Mouse (Mus musculus): ENCODE measurements around the gene Fam120c. TPM values are rescaled to one million over a fixed set of nuclear protein-coding genes. Genes with fewer than 3 reads are reported as not detected.

Fam120c gene
- polyA plus RNA-seq, 1 experiment = 6.8 TPM

- no peak for DNase-seq (ENCODE audit: low read depth)
These were observed 176.7 kb downstream of the Fam120c start, which contains the start of gene Phf8 for GRCm38 (mm10) chrX:151520458-151521322. Phf8 (plus strand) TSS chrX:151520672.

Other genes with a start within 250 kb of the Fam120c start
- 9.7 and 11.1 TPM in 2 replicates for gene Tsr2, start 247.6 kb upstream of the Fam120c start, polyA plus RNA-seq (2012; rRNA removed)
- 0.11 and 0.19 TPM in 2 replicates for gene Wnk3, start 146.1 kb upstream of the Fam120c start, polyA plus RNA-seq (2012; rRNA removed)
- gene Phf8, start 176.5 kb downstream of the Fam120c start, polyA plus RNA-seq (2012; rRNA removed) = 36.6 and 38.4 TPM in 2 replicates

Data from gonadal fat pad, adult 2 months (tissue).